27 mouse cellular contexts compared by ENCODE assay signal in genomic region chr7:65051986-65052385, GRCm38 (mm10).
"Had no signal": no experiment of that assay in that cellular context is flagged by ENCODE, and none has a peak within 500 bp of the region (broad histone marks: within the 10 kb centered on the region; RNA-seq: fewer than 3 reads in every experiment).

No protein-coding gene starts in this region.

- H3K27me3 ChIP-seq: limb, embryonic 12.5 days; limb, embryonic 13.5 days; limb, embryonic 15.5 days; liver, embryonic 12.5 days; liver, embryonic 13.5 days; liver, embryonic 15.5 days; lung, embryonic 15.5 days; megakaryocyte, embryonic 14.5 days; midbrain, embryonic 12.5 days; midbrain, embryonic 13.5 days; midbrain, embryonic 15.5 days had no signal

- H3K4me1 ChIP-seq: liver, embryonic 12.5 days; liver, embryonic 13.5 days; liver, embryonic 15.5 days; lung, embryonic 15.5 days; megakaryocyte, embryonic 14.5 days had no signal

- H3K4me3 ChIP-seq: limb, embryonic 10.5 days; limb, embryonic 12.5 days; limb, embryonic 13.5 days; limb, embryonic 15.5 days; liver, embryonic 12.5 days; liver, embryonic 13.5 days; liver, embryonic 15.5 days; lung, embryonic 15.5 days; megakaryocyte, embryonic 14.5 days; midbrain, embryonic 10.5 days; midbrain, embryonic 12.5 days; midbrain, embryonic 13.5 days; midbrain, embryonic 15.5 days; myocyte had no signal

- DNase-seq: left cerebral cortex, postnatal 4 days; liver; liver, embryonic 13.5 days; liver, postnatal 0 days; lung, adult 18-20 months; lung, adult 2 months; lung, embryonic 14.5 days; lung, postnatal 10 days; lung, postnatal 14 days; lung, postnatal 36 days; lung, postnatal 4 days; midbrain, embryonic 14.5 days had no signal

- H3K36me3 ChIP-seq: limb, embryonic 10.5 days; limb, embryonic 12.5 days; limb, embryonic 13.5 days; limb, embryonic 15.5 days; liver, embryonic 12.5 days; liver, embryonic 13.5 days; liver, embryonic 15.5 days; lung, embryonic 15.5 days; midbrain, embryonic 10.5 days; midbrain, embryonic 12.5 days; midbrain, embryonic 13.5 days; midbrain, embryonic 15.5 days had no signal

- H3K27ac ChIP-seq: limb, embryonic 10.5 days; limb, embryonic 12.5 days; limb, embryonic 13.5 days; limb, embryonic 15.5 days; liver, embryonic 12.5 days; liver, embryonic 13.5 days; liver, embryonic 14.5 days; liver, embryonic 15.5 days; lung, embryonic 15.5 days; macrophage; midbrain, embryonic 10.5 days; midbrain, embryonic 12.5 days; midbrain, embryonic 13.5 days; midbrain, embryonic 15.5 days had no signal
